Mouse (Mus musculus) small intestine, adult 2 months (tissue): ENCODE data around the gene Fam187a. TPM values are rescaled to one million over a fixed set of nuclear protein-coding genes. Genes with fewer than 3 reads are reported as not detected.

Experiments used
- H3K27ac ChIP-seq: fragments of 200-500 bp; 2 replicates; pipeline ENCODE4 v1.5.1; 2012; ENCODE audit warnings: low read depth, low read length, control low read depth, inconsistent platforms; ENCODE audit not compliant: insufficient read depth
- H3K27me3 ChIP-seq: fragments of 200-500 bp; 2 replicates; pipeline ENCODE4 v1.6.1; 2012; ENCODE audit warnings: mild to moderate bottlenecking, moderate library complexity, low read length, inconsistent platforms; ENCODE audit not compliant: control insufficient read depth, insufficient read depth
- H3K36me3 ChIP-seq: fragments of 200-500 bp; 2 replicates; pipeline ENCODE4 v1.6.1; 2012; ENCODE audit warnings: mild to moderate bottlenecking, low read length, control low read depth, inconsistent platforms; ENCODE audit not compliant: control insufficient read depth, insufficient read depth
- H3K4me1 ChIP-seq: fragments of 200-500 bp; 2 replicates; pipeline ENCODE4 v1.6.1; 2012; ENCODE audit warnings: low read length, inconsistent platforms, mixed read lengths; ENCODE audit not compliant: control insufficient read depth, insufficient read depth, insufficient read length
- H3K4me3 ChIP-seq: fragments of 200-500 bp; 2 replicates; pipeline ENCODE4 v1.5.1; 2012; ENCODE audit warnings: low read depth, mild to moderate bottlenecking, control low read depth, inconsistent platforms, low read length, moderate library complexity
- CTCF ChIP-seq: fragments of 200-500 bp; IDR thresholded peaks from 2 replicates; pipeline ENCODE4 v1.5.1; 2012; ENCODE audit warnings: low read depth, mild to moderate bottlenecking, control low read depth, inconsistent platforms, low read length, moderate library complexity, mixed read lengths; ENCODE audit not compliant: insufficient replicate concordance, insufficient read length; ENCODE audit errors: extremely low read depth
- POLR2A ChIP-seq: fragments of 200-500 bp; IDR thresholded peaks from 2 replicates; pipeline ENCODE4 v1.6.1; 2012; ENCODE audit warnings: low read depth, mild to moderate bottlenecking, control low read depth, inconsistent platforms, low read length, moderate library complexity
- WGBS: fragments of 180-500 bp; shearing (Covaris S2); methylation state at CpG from one replicate; pipeline ENCODE4 v1.1.7; 2018; 5-methylcytosine and 5-hydroxymethylcytosine counted together
- polyA plus RNA-seq: library from polyadenylated mRNA; depleted of rRNA; stranded (reverse); fragments of >200 nt; gene quantifications from 2 replicates; pipeline ENCODE4 v1.2.3, GENCODE M21; 2012; rRNA removed

Gene Fam187a
- not detected in 2 replicates for polyA plus RNA-seq

DNA sequence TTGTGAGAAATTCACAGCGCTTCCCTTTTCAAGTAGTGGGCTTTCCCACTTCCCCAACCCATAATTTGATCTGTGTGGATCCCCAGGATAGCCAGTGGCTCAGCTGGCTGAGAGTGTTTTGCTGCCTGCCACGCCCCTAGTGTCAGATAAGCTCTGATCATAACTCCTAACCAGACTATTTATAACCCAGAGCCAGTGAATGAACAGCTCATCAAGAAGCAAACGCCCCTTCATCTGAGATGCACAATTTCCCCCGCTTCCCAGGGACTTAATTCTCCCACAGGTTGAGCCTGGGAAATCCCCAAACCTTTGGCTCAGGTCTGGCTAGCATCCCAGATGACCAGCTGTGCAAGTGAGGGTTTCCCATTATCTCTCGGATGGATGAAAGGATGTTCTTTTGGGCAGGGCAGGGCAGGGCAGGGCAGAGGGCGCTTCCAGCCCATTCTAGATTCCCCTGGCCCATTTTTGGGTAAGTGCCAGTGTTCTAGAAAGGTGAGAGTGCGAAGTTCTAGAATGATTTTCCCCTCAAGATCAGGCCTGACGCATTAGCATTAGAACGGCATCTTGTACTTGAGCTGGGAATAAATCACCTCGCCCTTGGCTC is at the start of gene Fam187a:
Gene Fam187a (plus strand): TSS at position 554 of the 604 bp plus-strand sequence.
- 21% methylated on average over 10 of the region's 10 CpGs for WGBS
- peaks cover 10% of the 10 kb centered on the region; the same call in 1 of the 2 replicates for H3K4me1 ChIP-seq
- TF ChIP-seq POLR2A, result no peak
- no peak for TF ChIP-seq CTCF
- no peaks in the 10 kb centered on the region for H3K27me3 ChIP-seq
- H3K36me3 ChIP-seq, result no peaks in the 10 kb centered on the region
- H3K27ac ChIP-seq, result no peak within 1 kb of the TSS
- no peak within 1 kb of the TSS for H3K4me3 ChIP-seq

- peaks cover 25% of the 10 kb centered on the region for H3K36me3 ChIP-seq
- H3K27ac ChIP-seq, result no peak within 1 kb of the TSS
- TF ChIP-seq CTCF, result no peak
- no peak within 1 kb of the TSS for H3K4me3 ChIP-seq
- WGBS, result 65% methylated on average over 4 of the region's 4 CpGs
- H3K27me3 ChIP-seq, result 0 out of 2 replicates have a peak, but pooled peaks cover 4% of the 10 kb centered on the region
- no peaks in the 10 kb centered on the region; the same call in 1 of the 2 replicates for H3K4me1 ChIP-seq
These were observed 49.4 kb upstream of the Fam187a start, which contains the start of gene Higd1b for GRCm38 (mm10) chr11:102835549-102835948. Gene Higd1b (plus strand): TSS chr11:102835849.

GRCm38 (mm10) chr11:102836146-102836545 is 48.8 kb upstream of the Fam187a start:
- Histone ChIP-seq H3K36me3 (peaks cover 30% of the 10 kb centered on the region), H3K4me3 (no peak overlapping the region), H3K4me1 (no peaks in the 10 kb centered on the region), H3K27me3 (no peaks in the 10 kb centered on the region), H3K27ac (no peak overlapping the region)
- TF ChIP-seq CTCF (no peak), POLR2A (no peak)
- WGBS, result 86% methylated on average over 9 of the region's 9 CpGs

- 89% methylated on average over 1 of the region's 1 CpGs for WGBS
- Histone ChIP-seq H3K4me1 (no peaks in the 10 kb centered on the region), H3K4me3 (no peak overlapping the region), H3K27ac (no peak overlapping the region), H3K27me3 (no peaks in the 10 kb centered on the region), H3K36me3 (peaks cover 38% of the 10 kb centered on the region)
- TF ChIP-seq POLR2A (no peak), CTCF (no peak)
These were observed 47.6 kb upstream of the Fam187a start for GRCm38 (mm10) chr11:102837385-102837784.

DNA sequence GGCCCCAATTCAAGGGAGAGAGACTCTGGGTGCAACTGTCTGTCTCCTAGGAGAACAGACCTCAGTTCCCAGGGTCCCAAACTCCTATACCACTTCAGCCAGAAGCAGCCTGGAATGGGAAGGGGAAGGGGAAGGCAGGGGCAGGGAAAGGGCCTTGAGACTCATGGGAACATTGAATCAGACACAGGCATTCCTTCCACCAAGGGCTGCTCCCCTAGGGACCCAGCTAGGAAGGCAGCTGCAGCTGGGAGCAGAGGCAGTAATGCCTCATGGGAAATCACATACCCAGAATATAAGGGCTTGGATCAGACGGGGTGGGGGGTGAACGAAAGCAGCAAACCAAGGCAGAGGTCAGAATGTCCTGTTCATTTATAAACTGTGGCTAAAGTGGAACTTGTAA is 46.8 kb upstream of the Fam187a start:
- 94% methylated on average over 2 of the region's 2 CpGs for WGBS
- H3K27ac ChIP-seq, result no peak overlapping the region
- H3K36me3 ChIP-seq, result peaks cover 43% of the 10 kb centered on the region
- TF ChIP-seq CTCF (no peak), POLR2A (no peak)
- H3K27me3 ChIP-seq, result no peaks in the 10 kb centered on the region
- no peaks in the 10 kb centered on the region for H3K4me1 ChIP-seq
- H3K4me3 ChIP-seq, result no peak overlapping the region

- H3K27me3 ChIP-seq, result no peaks in the 10 kb centered on the region
- TF ChIP-seq CTCF (no peak), POLR2A (no peak)
- WGBS, result 83% methylated on average over 9 of the region's 9 CpGs
- H3K36me3 ChIP-seq, result peaks cover 48% of the 10 kb centered on the region
- H3K4me3 ChIP-seq, result no peak overlapping the region
- no peak overlapping the region for H3K27ac ChIP-seq
- no peaks in the 10 kb centered on the region for H3K4me1 ChIP-seq
These were observed 46.3 kb upstream of the Fam187a start for GRCm38 (mm10) chr11:102838616-102839150.

GRCm38 (mm10) chr11:102845926-102846325 is 39.0 kb upstream of the Fam187a start:
- TF ChIP-seq CTCF (no peak), POLR2A (no peak)
- H3K4me1 ChIP-seq, result no peaks in the 10 kb centered on the region
- H3K36me3 ChIP-seq, result peaks cover 70% of the 10 kb centered on the region
- no peak overlapping the region for H3K4me3 ChIP-seq
- H3K27me3 ChIP-seq, result no peaks in the 10 kb centered on the region
- H3K27ac ChIP-seq, result no peak overlapping the region
- 89% methylated on average over 10 of the region's 10 CpGs for WGBS
